18 mouse cellular contexts compared by ENCODE assay signal in the genomic region with DNA sequence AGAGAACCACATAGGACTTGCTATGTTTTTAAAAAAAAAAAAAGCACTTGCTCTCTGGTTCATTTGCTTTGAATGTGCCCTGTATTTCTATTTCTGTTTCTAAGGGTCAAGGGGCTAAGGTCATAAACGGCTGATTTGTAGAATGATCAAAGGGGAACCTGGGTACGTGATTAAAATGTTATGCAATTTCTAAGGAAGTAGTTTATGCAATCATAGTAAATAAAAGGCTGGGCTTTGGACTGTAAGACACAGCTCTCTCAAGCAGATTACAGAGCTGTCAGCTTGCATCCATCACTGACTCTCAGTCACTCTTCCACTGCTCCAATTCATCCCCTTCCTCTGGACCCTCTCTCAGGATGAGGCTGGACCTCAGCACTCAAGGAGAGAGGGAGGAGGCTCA. TPM values are rescaled to one million over a fixed set of nuclear protein-coding genes. Genes with fewer than 3 reads are reported as not detected.
DNase-seq lines count a peak whose midpoint lies in the region; ATAC-seq and TF ChIP-seq lines count a peak whose summit lies in the region.
"Had no signal": no experiment of that assay in that cellular context is flagged by ENCODE, and none has a peak within 500 bp of the region (broad histone marks: within the 10 kb centered on the region; RNA-seq: fewer than 3 reads in every experiment).

No protein-coding gene starts in this region.

- no peaks in the 10 kb centered on the region for H3K36me3 ChIP-seq in liver, embryonic 13.5 days
- no peaks in the 10 kb centered on the region for H3K36me3 ChIP-seq in forebrain, postnatal 0 days (ENCODE audit: insufficient read depth)
- H3K36me3 ChIP-seq: heart, embryonic 10.5 days had no signal

- no peak overlapping the region for H3K4me3 ChIP-seq in liver, embryonic 13.5 days (replicated peaks)
- no peak overlapping the region for H3K4me3 ChIP-seq in forebrain, postnatal 0 days (ENCODE audit: low read depth, low read length)
- H3K4me3 ChIP-seq: heart, embryonic 10.5 days had no signal

- H3K9ac ChIP-seq in liver, embryonic 13.5 days: no peak overlapping the region
- H3K9ac ChIP-seq in forebrain, postnatal 0 days: no peak overlapping the region

- POLR2A ChIA-PET in Patski (lab: Charles Lee): interaction anchor here (0.5 to 0.6 kb wide), 2 partner anchors 28 to 88 kb away, joined by 3 to 6 read pairs; no protein-coding TSS in a partner anchor

- DNase-seq in kidney, adult 9 months: peak; percentile 52
- no peak for DNase-seq in kidney, postnatal 10 days
- DNase-seq in Patski (ENCODE audit: low read depth, low spot score): no peak
- DNase-seq in liver, embryonic 13.5 days: no peak
- no peak for DNase-seq in forebrain, postnatal 0 days
- DNase-seq in heart, adult 11 months: no peak
- no peak for DNase-seq in testis, postnatal 10 days (ENCODE audit: low spot score)
- DNase-seq: adrenal gland, postnatal 10 days; left cerebral cortex, postnatal 4 days; right cerebral cortex, postnatal 14 days; thymus, postnatal 25 days had no signal

- H3K4me1 ChIP-seq in liver, embryonic 13.5 days (replicated peaks): peaks cover 11% of the 10 kb centered on the region
- H3K4me1 ChIP-seq in forebrain, postnatal 0 days (ENCODE audit: insufficient read depth): no peaks in the 10 kb centered on the region

- no peak overlapping the region for H3K4me2 ChIP-seq in liver, embryonic 13.5 days
- H3K4me2 ChIP-seq in forebrain, postnatal 0 days (ENCODE audit: low read depth): no peak overlapping the region

- H3K27me3 ChIP-seq in Patski: no peaks in the 10 kb centered on the region
- H3K27me3 ChIP-seq in liver, embryonic 13.5 days: no peaks in the 10 kb centered on the region
- no peaks in the 10 kb centered on the region for H3K27me3 ChIP-seq in forebrain, postnatal 0 days (ENCODE audit: insufficient read depth, low read length)

- TF ChIP-seq CTCF in Patski (IDR thresholded peaks at IDR 0.05): no peak
- TF ChIP-seq CTCF in forebrain, postnatal 0 days (IDR thresholded peaks at IDR 0.05; ENCODE audit: low read depth): no peak

- ATAC-seq in Patski: peak; percentile 38
- peak; percentile 21; the same call in 1 of the 2 replicates for ATAC-seq in liver, embryonic 13.5 days (ENCODE audit: low read depth)
- ATAC-seq in monocyte, adult 5-6 weeks (replicated peaks; ENCODE audit: insufficient number of reproducible peaks, low FRiP score, low TSS enrichment, poor library complexity, severe bottlenecking): peak; percentile 41
- no peak for ATAC-seq in forebrain, postnatal 0 days
- ATAC-seq: forebrain, embryonic 14.5 days had no signal

- in situ Hi-C loops in Patski (cut with MboI; ENCODE audit: low pct_unique_long_range_greater_than_20kb): loop anchor here (5.0 kb wide), 1 partner anchor 81 kb away; no protein-coding TSS in a partner anchor

- WGBS in liver, embryonic 13.5 days (ENCODE audit: insufficient replicate concordance): 56% methylated on average over 2 of the region's 2 CpGs
- WGBS in forebrain, postnatal 0 days: 78% methylated on average over 2 of the region's 2 CpGs

- CTCF ChIA-PET in Patski (lab: Charles Lee): interaction anchor here (1.0 to 2.3 kb wide), 4 partner anchors 9 to 32 kb away, joined by 3 to 9 read pairs (median 4); no protein-coding TSS in a partner anchor

- H3K9me3 ChIP-seq in liver, embryonic 13.5 days (replicated peaks): 0 out of 2 replicates have a peak, but pooled peaks cover 2% of the 10 kb centered on the region
- H3K9me3 ChIP-seq in forebrain, postnatal 0 days (ENCODE audit: low read length): peaks cover 4% of the 10 kb centered on the region; the same call in 1 of the 2 replicates

- H3K27ac ChIP-seq in liver, embryonic 13.5 days: peak overlapping the region; percentile 40; the same call in 1 of the 2 replicates
- H3K27ac ChIP-seq in forebrain, postnatal 0 days (ENCODE audit: low read depth, low read length): no peak overlapping the region
- H3K27ac ChIP-seq: heart, embryonic 10.5 days; kidney, postnatal 0 days had no signal

RNA-seq across cellular contexts. Expression of a gene that starts 18.6 kb away (rescaled TPM):
- polyA plus RNA-seq in Patski (2021): 1.8 TPM
- polyA plus RNA-seq in liver, embryonic 13.5 days (2015; fragmentation: Nextera tagmentation; extraction: Ambion mirVana): not detected in 2 replicates
- not detected in 3 replicates for total RNA-seq in monocyte, adult 5-6 weeks (2017)
- 0.54 TPM in 1 of 2 replicates, not detected in the other for total RNA-seq in forebrain, postnatal 0 days (2014; rRNA removed)
- polyA plus RNA-seq in forebrain, postnatal 0 days (2015; fragmentation: Nextera tagmentation; extraction: Ambion mirVana): 0.19 and 0.21 TPM in 2 replicates
- total RNA-seq: adrenal gland, postnatal 10 days; heart, postnatal 25 days; layer of hippocampus, postnatal 25 days; left cerebral cortex, postnatal 4 days had no signal
- polyA plus RNA-seq: cortical plate, adult 2 months; forebrain, embryonic 14.5 days; heart, embryonic 10.5 days had no signal
